Mouse (Mus musculus): Measurements from ENCODE around the gene Dock1. TPM values are rescaled to one million over a fixed set of nuclear protein-coding genes. Genes with fewer than 3 reads are reported as not detected.

Dock1 gene
- polyA plus RNA-seq, 1 experiment, result 14.3 TPM

DNA sequence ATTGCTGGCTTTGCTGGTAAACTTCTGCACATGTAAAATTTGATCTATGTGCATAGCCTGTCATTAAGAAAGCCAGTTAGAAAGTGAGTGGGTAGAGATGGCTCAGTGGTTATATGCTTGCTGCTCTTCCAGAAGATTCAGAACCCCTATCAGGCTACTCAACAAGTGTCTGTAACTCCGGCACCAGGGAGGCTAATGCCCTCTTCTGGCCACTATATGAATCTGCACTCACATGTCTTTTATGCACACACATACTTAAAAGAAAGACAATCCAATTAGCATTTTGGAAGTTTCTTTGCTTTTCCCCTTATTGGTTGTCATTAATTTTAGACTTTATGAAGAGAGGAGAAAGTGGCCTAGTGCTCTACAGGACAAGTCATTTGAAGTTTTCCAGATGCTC lies 41.1 kb downstream of the Dock1 start:
- Histone ChIP-seq H3K27ac (ENCODE audit: insufficient read depth, low read length) (no peak overlapping the region), H3K4me3 (ENCODE audit: insufficient read depth, low read length) (no peak overlapping the region), H3K4me1 (ENCODE audit: control insufficient read depth, insufficient read depth, low read length) (peaks cover 3% of the 10 kb centered on the region)
- no peak for TF ChIP-seq POLR2A (IDR thresholded peaks at IDR 0.05; ENCODE audit: extremely low read depth, insufficient read depth, low read length)
- TF ChIP-seq CTCF (IDR thresholded peaks at IDR 0.05; ENCODE audit: extremely low read depth, insufficient read depth, low read length), result 0 out of 2 replicates have a peak, but pooled peaks have one; percentile 12

GRCm38 (mm10) chr7:134719406-134719805 lies 49.0 kb downstream of the Dock1 start:
- H3K4me1 ChIP-seq (ENCODE audit: control insufficient read depth, insufficient read depth, low read length), result no peaks in the 10 kb centered on the region
- no peak overlapping the region for H3K27ac ChIP-seq (ENCODE audit: insufficient read depth, low read length)
- TF ChIP-seq CTCF (IDR thresholded peaks at IDR 0.05; ENCODE audit: extremely low read depth, insufficient read depth, low read length) (no peak), POLR2A (IDR thresholded peaks at IDR 0.05; ENCODE audit: extremely low read depth, insufficient read depth, low read length) (no peak)
- H3K4me3 ChIP-seq (ENCODE audit: insufficient read depth, low read length), result no peak overlapping the region

GRCm38 (mm10) chr7:134722361-134722760 lies 51.9 kb downstream of the Dock1 start:
- H3K4me1 ChIP-seq (ENCODE audit: control insufficient read depth, insufficient read depth, low read length), result no peaks in the 10 kb centered on the region; the same call in 1 of the 2 replicates
- H3K4me3 ChIP-seq (ENCODE audit: insufficient read depth, low read length), result no peak overlapping the region
- TF ChIP-seq POLR2A (IDR thresholded peaks at IDR 0.05; ENCODE audit: extremely low read depth, insufficient read depth, low read length) (no peak), CTCF (IDR thresholded peaks at IDR 0.05; ENCODE audit: extremely low read depth, insufficient read depth, low read length) (no peak)
- H3K27ac ChIP-seq (ENCODE audit: insufficient read depth, low read length), result no peak overlapping the region

DNA sequence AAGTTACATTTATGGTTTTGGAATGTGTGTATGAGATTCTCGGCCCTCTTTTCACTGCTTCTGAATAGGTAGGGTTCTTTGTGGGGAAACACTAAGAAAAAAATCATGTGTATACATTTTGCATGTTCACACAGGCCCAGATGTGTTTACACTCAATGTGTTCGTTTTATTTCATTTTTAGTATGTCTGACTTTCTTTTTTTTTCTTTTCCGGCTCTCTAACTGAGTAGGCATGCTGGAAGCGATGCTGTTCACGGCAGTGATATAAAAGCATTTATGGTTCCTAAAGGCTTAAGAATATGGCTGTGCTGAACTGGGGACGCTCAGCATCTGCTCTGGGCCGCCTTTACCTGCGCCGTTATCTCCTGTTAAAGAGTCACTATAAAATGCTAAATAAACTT lies 52.5 kb downstream of the Dock1 start:
- H3K4me3 ChIP-seq (ENCODE audit: insufficient read depth, low read length), result no peak overlapping the region
- TF ChIP-seq POLR2A (IDR thresholded peaks at IDR 0.05; ENCODE audit: extremely low read depth, insufficient read depth, low read length) (no peak), CTCF (IDR thresholded peaks at IDR 0.05; ENCODE audit: extremely low read depth, insufficient read depth, low read length) (no peak)
- H3K4me1 ChIP-seq (ENCODE audit: control insufficient read depth, insufficient read depth, low read length), result no peaks in the 10 kb centered on the region; the same call in 1 of the 2 replicates
- H3K27ac ChIP-seq (ENCODE audit: insufficient read depth, low read length), result no peak overlapping the region

GRCm38 (mm10) chr7:134723509-134723908 lies 53.1 kb downstream of the Dock1 start:
- no peaks in the 10 kb centered on the region; the same call in 1 of the 2 replicates for H3K4me1 ChIP-seq (ENCODE audit: control insufficient read depth, insufficient read depth, low read length)
- no peak overlapping the region for H3K4me3 ChIP-seq (ENCODE audit: insufficient read depth, low read length)
- TF ChIP-seq POLR2A (IDR thresholded peaks at IDR 0.05; ENCODE audit: extremely low read depth, insufficient read depth, low read length) (no peak), CTCF (IDR thresholded peaks at IDR 0.05; ENCODE audit: extremely low read depth, insufficient read depth, low read length) (no peak)
- H3K27ac ChIP-seq (ENCODE audit: insufficient read depth, low read length), result no peak overlapping the region

GRCm38 (mm10) chr7:134724841-134725240 lies 54.4 kb downstream of the Dock1 start:
- TF ChIP-seq POLR2A (IDR thresholded peaks at IDR 0.05; ENCODE audit: extremely low read depth, insufficient read depth, low read length), result no peak
- TF ChIP-seq CTCF (IDR thresholded peaks at IDR 0.05; ENCODE audit: extremely low read depth, insufficient read depth, low read length), result no peak
- Histone ChIP-seq H3K4me1 (ENCODE audit: control insufficient read depth, insufficient read depth, low read length) (no peaks in the 10 kb centered on the region; the same call in 1 of the 2 replicates), H3K4me3 (ENCODE audit: insufficient read depth, low read length) (no peak overlapping the region), H3K27ac (ENCODE audit: insufficient read depth, low read length) (no peak overlapping the region)

DNA sequence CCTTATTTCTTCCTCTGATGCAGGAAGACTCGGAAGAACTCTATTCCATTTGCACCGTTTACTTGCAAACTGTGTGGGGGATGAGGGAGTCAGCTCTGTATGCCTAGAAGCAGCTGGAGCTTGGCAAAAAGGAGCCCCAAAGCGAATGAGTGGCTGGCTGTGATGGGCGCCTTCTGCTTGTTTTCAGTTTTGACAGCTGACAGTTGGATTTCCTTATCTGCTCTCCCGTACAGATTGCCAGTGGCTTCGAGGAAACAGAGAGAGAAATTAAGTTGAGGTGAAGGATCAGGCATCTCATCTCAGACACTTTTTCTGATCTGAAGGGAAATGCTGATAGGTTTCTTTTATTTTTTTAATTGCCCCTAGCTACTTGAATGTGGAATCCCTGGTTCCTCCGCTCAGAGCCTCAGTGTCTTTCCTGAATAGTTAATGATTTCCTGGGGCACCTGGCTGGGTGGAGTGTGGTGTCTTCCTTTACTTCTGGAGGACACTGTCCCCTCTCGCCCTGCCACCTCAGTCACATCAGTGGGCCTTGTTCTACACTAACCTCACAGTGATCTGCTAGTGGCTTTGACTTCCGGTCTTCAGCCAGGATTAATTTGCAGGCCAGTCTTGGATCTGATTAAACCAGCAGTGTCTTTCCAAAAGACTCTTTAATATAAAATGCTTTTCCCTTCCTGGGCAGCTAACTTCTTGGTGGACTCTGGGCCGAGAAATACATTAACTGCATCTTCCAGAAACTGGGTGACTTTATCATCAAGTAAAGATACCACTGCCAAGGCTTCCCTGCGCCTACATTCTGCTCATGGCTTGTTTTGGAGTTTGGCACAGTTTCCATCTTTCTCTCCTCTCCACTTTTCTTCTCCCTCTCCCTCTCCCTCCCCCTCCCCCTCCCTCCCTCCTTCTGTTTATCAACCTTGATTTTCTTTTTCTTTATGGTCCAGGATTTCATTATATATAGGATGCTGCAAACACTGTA lies 55.4 kb downstream of the Dock1 start:
- TF ChIP-seq CTCF (IDR thresholded peaks at IDR 0.05; ENCODE audit: extremely low read depth, insufficient read depth, low read length) (no peak), POLR2A (IDR thresholded peaks at IDR 0.05; ENCODE audit: extremely low read depth, insufficient read depth, low read length) (no peak)
- H3K4me3 ChIP-seq (ENCODE audit: insufficient read depth, low read length), result no peak overlapping the region
- H3K4me1 ChIP-seq (ENCODE audit: control insufficient read depth, insufficient read depth, low read length), result no peaks in the 10 kb centered on the region; the same call in 1 of the 2 replicates
- no peak overlapping the region for H3K27ac ChIP-seq (ENCODE audit: insufficient read depth, low read length)

GRCm38 (mm10) chr7:134726530-134727258 lies 56.2 kb downstream of the Dock1 start:
- Histone ChIP-seq H3K4me1 (ENCODE audit: control insufficient read depth, insufficient read depth, low read length) (no peaks in the 10 kb centered on the region; the same call in 1 of the 2 replicates), H3K4me3 (ENCODE audit: insufficient read depth, low read length) (no peak overlapping the region), H3K27ac (ENCODE audit: insufficient read depth, low read length) (no peak overlapping the region)
- no peak for TF ChIP-seq POLR2A (IDR thresholded peaks at IDR 0.05; ENCODE audit: extremely low read depth, insufficient read depth, low read length)
- no peak for TF ChIP-seq CTCF (IDR thresholded peaks at IDR 0.05; ENCODE audit: extremely low read depth, insufficient read depth, low read length)

GRCm38 (mm10) chr7:134729348-134729747 lies 58.9 kb downstream of the Dock1 start:
- no peaks in the 10 kb centered on the region; the same call in 1 of the 2 replicates for H3K4me1 ChIP-seq (ENCODE audit: control insufficient read depth, insufficient read depth, low read length)
- TF ChIP-seq POLR2A (IDR thresholded peaks at IDR 0.05; ENCODE audit: extremely low read depth, insufficient read depth, low read length) (no peak), CTCF (IDR thresholded peaks at IDR 0.05; ENCODE audit: extremely low read depth, insufficient read depth, low read length) (no peak)
- H3K4me3 ChIP-seq (ENCODE audit: insufficient read depth, low read length), result no peak overlapping the region
- H3K27ac ChIP-seq (ENCODE audit: insufficient read depth, low read length), result no peak overlapping the region
